Mouse (Mus musculus): ENCODE results near the gene Gm20388.

The Gm20388 gene

DNA sequence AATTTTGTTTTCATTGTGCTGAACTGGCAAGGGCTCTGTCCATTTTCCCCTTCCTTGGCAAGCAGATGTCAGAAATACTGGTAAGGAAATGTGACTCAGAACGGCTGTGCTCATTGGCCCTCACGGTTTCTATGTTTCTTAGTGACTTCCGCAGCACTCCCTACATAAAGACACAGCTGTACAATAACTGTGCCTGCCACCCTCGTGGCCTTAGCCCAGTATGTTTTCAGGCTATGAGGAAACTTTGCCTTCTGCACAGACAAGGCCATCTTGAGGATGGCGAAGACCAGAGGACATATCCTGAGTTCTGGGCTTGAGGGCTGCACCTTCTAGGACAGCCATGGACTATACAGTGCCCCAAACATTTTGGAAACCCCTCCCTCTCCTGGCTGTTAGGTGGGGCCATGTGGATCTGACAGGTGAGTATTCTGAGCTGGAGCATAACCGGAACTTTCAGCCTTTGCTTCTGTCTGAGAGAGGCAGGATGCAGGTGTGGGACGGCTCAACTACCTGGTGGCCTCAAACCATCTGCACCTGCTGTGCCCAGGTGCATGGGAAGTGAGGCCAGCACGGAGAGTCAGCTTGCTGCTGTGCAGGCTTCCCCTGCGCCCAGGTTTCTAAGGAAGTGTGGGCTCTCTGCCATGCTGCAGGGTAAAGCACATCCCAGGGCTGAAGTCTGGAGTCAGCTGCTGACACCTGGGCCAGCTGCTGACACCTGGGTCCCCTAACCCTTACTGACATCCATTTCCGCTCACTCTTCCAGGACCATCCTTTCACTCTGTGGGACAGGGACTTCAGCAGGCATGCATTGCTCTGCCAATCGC lies 4146.4 kb downstream of the Gm20388 start:
- no peak for DNase-seq (ENCODE audit: inconsistent ontology term)

GRCm38 (mm10) chr8:124066325-124067058 lies 4155.9 kb downstream of the Gm20388 start:
- peak; percentile 40 for DNase-seq (ENCODE audit: inconsistent ontology term)

DNA sequence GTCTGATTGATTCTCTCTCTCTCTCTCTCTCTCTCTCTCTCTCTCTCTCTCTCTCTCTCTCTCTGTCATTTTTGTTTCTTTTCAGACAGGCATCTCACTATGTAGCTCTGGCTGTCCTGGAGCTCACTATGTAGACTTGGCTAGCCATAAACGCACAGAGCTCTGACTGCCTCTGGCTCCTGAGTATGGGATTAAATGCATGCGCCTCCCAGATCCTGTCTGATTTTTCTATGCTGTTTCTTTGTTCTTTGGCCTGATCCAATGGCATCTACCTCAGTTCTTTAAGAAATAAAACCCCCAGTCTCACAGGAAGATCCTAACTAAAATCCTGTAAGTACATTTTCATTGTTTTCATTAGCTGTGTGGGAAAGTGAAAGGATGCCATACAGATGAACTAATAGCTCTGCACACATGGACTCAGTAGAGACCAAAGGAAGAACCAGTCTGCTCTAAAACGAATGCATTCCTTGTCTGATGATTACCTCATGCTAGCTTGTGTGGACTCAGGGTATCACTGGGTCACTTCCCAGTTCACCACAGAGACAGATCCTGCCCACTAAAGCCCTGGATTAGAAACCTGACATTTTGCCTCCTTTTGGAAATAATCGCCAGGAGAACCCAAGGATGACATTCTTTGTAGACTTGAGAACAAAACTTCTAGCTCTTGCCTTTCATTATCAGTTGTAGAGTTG lies 4156.6 kb downstream of the Gm20388 start:
- DNase-seq (ENCODE audit: inconsistent ontology term) = peak; percentile 70

- DNase-seq (ENCODE audit: inconsistent ontology term) = peak; percentile 93
Measured at GRCm38 (mm10) chr8:124070363-124071324, 4160.0 kb downstream of the Gm20388 start.

DNA sequence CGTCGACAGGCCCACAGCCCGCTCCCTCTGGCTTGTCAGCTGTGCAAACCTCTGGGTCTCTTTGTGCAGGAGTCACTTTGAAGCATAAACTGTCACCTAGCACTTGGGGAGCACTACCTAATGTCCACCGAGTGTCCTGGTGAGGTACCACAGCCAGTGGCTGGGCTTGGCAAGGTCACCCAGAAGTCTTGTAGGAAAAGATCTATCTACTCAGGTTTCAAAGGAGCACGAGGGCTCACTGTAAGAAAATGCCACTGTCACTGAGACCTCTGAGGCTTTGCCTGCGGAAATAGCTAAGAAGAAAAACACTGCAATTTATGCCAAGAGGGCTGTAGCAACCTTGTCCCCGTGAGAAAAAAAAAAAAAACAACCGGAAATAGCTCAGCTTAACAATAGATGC lies 4165.3 kb downstream of the Gm20388 start:
- DNase-seq (ENCODE audit: inconsistent ontology term) = no peak

DNA sequence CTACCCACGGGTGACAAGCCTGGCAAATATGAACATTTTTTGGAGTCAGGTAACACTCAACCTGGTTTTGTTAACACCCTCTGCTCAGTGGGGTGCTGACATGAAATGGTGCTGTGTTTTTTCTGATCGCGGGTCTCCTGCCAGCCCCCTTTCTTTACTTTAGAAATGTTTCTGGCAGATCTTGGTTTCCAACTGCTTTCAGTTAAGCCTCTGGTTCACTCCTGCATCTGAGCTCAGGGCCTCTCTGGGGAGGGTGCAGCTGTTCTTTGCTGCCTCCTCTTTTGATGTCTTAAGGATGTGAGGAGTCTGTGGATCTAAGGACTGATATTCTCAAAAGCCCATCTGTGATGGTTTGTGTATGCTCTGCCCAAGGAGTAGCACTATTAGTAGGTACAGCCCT lies 4165.8 kb downstream of the Gm20388 start:
- DNase-seq (ENCODE audit: inconsistent ontology term) = no peak

- no peak for DNase-seq (ENCODE audit: inconsistent ontology term)
Measured at GRCm38 (mm10) chr8:124077377-124077776, 4166.7 kb downstream of the Gm20388 start.

GRCm38 (mm10) chr8:124077998-124078397 lies 4167.4 kb downstream of the Gm20388 start:
- DNase-seq (ENCODE audit: inconsistent ontology term) = no peak

- DNase-seq (ENCODE audit: inconsistent ontology term) = no peak
Measured at GRCm38 (mm10) chr8:124078969-124079368, 4168.3 kb downstream of the Gm20388 start.

DNA sequence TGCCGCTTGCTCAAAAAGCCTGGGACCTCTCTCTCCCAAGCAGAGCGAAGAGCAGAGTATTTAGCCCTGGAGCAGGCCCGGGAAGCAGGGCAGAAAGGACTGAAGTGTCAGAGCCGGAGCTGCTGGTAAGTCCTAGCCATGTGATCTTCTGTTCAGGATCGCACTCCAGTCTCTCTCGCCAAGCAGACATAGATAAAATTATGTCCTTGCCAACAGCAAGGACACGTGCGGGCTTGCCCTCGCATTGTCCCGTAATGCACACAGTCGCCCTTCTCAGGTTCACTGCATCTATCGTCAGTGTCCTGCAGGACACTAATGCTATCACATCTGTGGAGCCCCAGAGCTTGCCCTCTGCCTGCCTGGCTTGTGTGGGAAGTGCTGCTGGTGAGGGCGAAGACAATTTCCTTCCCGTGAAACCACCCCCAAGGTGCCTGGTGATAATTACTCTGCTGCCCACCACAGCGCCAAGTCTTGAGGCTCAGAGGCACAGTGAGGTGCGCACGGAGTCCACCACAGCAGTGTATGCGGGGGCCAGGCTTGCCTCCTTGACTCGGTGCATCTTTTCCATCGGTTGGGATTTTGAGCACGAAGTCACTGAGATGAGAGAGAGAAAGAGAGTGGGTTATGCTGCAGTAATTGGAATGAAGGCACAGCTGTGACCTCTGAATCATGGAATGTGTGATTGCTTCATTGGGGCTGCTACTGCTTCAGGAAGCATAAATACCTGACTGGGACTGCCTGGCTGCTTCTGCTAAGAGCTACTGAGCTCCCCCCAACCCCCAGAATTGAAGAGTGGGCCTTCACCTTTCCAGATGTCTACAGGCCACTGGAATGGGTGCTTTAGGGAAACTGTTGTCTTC lies 4170.1 kb downstream of the Gm20388 start:
- peak; percentile 37 for DNase-seq (ENCODE audit: inconsistent ontology term)

- DNase-seq (ENCODE audit: inconsistent ontology term) = no peak
Measured at GRCm38 (mm10) chr8:124082616-124083015, 4172.0 kb downstream of the Gm20388 start.

DNA sequence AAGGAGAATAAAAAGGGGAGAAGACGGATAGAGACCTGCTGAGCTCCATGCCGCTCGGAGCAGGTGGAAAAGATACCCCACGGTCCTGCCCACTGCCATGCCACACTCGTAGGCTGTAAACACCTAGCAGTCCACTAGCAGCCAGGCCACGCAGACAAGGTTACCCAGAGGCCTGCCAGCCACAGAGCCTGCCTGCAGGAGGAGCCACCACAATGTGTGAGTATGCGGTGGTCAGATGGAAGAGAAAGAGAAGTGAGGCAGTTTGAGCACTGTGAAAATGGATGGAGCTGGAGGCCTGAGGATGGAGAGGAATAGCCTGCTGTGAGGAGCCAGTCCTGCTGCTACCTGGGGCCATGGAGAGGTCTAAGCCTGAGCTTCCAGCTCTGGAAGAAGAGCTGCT lies 4173.0 kb downstream of the Gm20388 start:
- DNase-seq (ENCODE audit: inconsistent ontology term) = no peak

DNA sequence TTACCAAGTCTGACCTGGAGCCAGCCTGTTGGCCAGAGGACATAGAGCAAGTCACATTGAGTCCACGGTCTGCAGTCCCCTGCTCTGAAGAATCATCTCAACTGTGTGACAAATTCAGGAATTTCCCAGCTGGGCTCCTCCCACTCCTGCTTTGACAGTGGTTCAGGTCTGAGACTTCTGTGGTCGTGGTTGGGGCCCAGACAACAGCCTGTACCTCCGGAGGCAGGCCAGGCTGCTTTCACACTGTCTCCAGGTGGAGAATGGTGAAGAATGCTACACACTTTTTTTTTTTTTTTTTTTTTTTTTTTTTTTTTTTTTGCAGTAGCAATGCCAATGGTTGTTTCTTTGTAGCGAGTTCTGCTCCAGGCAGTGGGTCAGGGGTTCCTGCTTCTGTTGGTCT lies 4175.0 kb downstream of the Gm20388 start:
- no peak for DNase-seq (ENCODE audit: inconsistent ontology term)

GRCm38 (mm10) chr8:124088092-124088613 lies 4177.5 kb downstream of the Gm20388 start:
- DNase-seq (ENCODE audit: inconsistent ontology term) = no peak

- DNase-seq (ENCODE audit: inconsistent ontology term) = no peak
Measured at GRCm38 (mm10) chr8:124089016-124089415, 4178.4 kb downstream of the Gm20388 start.

GRCm38 (mm10) chr8:124090473-124090872 lies 4179.8 kb downstream of the Gm20388 start:
- DNase-seq (ENCODE audit: inconsistent ontology term) = no peak

DNA sequence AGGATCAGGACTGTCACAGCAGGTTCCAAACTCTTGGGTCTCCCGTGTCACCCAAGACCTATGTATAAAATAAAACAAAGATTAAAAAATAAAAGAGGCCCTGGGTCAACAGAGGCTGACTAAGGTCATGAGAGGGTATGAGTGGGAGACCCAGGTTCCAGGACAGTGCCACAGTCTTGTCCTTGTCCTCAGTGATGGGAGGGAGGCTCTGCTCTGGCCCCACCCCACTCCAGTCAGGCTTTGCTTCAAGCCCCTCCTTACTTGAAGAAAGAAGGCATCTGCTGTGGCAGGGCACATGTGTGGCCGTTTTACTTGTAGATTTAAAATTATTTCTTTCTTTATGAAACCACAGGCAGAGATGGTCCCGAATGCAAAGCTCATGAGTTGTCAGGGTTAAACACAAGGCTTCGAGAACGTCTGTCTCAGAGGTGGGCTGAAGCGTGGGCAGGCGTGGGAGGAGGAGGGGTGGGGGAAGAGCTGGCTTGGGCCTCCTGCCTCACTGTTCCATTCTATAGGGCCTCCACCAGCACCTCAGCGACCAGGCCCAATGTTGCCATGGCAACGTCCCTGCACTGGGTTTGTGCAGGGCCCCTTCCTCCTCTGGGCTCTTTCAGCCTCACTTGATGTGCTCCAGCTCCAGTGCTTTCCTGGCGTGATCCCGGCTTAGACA lies 4188.4 kb downstream of the Gm20388 start:
- DNase-seq (ENCODE audit: inconsistent ontology term) = no peak

DNA sequence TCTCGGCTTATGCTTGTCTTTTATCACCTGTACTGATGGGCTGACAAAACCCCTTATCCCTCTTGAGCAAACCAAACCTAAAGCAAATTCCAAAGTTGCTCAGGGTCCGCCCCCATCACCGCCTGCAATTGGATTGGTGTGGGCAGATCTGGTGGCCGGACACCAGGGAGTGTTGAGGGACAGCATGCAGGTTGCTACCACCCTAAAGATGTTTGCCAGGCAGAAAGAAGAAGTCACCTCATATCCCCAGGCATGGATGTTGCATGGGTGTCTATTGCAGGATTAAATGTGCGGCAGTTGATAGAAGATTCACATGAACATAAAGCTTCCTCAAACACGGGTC lies 4189.0 kb downstream of the Gm20388 start:
- DNase-seq (ENCODE audit: inconsistent ontology term) = no peak

DNA sequence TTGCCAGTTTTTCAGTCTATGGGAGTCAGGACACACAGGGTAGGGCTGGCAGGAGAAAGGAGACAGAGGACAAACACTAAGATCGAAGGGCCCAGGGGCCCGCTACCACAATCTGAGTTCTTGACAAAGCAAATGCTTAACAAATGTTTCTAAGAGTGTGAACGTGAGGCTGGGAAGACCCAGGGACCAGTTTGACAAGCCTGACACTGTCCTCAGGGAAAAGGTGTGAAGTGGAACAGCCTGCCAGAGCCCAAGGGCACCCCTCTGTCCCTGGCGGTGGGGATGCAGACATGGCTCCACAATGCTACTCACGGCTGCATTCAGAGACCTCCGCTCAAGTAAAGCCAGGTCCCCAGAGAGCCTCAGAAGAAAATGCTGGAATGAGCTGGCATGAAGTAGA lies 4195.2 kb downstream of the Gm20388 start:
- no peak for DNase-seq (ENCODE audit: inconsistent ontology term)

Data from Muller cell, postnatal 12 days (primary cell).